Mouse (Mus musculus): ENCODE data around the gene Spaca9.
A peak's percentile ranks its signal among the peaks of the same experiment; 100 is the strongest.

The Spaca9 gene

DNA sequence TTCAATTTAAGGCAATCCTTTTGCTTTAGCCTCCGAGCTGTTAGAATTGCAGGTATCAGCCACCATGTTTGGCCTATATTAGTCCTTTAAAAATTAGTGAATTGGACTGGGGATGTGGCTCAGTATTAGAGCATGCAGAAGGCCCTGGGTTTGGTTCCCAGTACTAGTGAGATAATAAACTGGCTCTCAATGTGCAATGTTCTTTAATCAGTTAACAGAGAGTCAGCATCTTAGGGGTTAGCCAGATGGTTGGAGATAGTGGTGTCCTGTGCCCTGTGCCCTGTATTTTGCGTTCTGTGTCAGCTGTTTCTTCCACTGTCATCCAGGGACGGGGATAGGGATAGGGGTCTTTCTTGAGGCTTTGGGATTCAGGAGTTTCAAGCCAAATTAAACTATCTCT, 36.6 kb downstream of the Spaca9 start:
- DNase-seq = no peak

DNA sequence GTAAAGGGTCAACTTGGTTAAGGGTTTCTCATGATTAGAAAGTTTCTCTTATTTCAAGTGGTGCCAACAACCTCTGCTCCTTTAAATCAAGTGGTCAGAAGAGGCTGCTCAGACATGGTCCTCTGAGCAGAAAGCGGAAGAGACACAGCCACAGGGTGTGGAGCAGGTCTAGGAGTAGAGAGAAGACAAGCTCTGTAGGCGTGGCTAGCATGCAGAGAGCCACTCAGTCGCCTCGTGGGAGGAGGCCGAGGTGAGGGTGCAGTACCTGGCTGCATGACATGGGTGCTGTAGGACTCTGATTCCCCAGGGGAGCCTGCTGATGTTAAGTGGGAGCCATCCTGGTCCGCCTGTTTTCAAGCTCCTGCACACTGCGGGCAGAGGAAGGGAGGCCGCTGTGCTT, 43.3 kb downstream of the Spaca9 start:
- no peak for DNase-seq

DNA sequence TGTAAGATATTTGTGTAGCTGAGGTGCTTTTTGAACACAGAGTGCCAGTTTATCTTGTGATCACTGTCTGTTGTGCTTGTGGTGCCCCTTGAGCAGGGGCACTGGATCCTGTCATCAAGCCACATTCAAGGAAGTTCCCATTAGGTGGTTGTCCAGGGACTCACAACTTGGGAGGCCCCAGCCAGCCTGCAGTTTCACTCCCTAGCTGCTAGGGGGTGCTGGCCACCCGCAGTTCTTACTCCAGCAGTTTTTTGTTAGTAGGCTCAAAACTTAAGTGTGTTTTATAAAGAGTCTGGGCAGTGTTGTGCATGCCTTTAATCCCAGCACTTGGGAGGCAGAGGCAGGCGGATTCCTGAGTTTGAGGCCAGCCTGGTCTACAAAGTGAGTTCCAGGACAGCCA, 45.2 kb downstream of the Spaca9 start:
- DNase-seq = no peak

DNA sequence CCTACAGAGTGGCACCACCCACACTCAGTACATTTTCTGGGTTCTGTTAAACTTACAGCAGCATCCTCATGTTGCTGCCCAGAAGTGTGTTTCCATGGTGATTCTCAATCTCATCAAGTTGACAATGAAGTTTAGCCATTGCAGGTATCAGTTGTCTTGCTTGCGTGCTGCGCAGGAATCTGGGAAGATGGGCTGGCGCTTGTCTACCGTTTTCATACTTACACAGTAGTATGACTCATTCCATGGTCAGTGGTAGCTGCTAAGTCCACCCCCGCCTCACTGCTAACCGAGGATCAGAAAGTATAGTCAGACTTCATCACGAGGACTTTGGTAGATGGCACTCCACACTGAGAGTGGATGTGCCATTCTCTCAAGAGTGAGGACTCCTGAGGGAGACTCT, 46.2 kb downstream of the Spaca9 start:
- DNase-seq = no peak

DNA sequence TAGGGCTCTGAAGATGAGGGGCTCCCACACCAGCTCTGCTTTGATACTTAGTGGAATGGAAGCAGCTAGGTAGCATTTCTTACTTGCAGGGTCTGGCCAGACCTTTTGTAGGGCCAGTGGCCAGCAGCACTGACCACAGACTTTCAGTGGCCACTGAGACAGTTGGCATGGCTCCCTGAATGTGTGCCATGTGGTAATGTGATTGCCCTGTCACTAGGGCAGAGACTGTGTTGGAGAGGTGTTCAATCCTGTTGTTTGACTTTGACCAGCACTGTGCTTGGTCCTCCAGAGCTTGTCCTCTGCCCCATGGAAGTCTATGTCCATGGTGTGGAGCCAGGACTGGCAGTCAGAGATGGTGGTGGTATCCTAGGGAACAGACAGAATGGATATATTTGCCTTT, 49.0 kb downstream of the Spaca9 start:
- DNase-seq = peak; percentile 26

DNA sequence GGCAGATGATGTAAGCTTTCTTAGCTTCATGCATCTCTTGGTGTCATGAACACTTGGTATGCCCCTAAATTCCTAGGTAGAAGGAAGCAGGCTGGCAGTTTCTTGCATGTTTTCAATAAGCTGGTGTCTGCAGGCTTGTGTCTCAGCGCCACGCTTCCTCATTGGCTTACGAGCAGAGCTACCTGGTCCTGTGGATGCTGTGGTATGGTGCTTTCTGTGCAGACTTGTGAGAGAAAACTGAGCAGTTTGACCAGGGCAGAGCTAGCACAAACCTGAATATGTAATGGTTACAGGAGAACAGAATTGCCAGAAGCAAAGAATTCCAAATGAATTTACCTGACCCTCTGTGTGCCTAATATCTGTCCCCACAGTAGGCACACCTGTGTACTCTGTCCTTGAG, 56.4 kb downstream of the Spaca9 start:
- no peak for DNase-seq

Measured in cerebellum, adult 9-11 months (tissue).